Mouse (Mus musculus) erythroblast, embryonic 14.5 days (primary cell): Measurements from ENCODE around the gene Ube2f.

Source experiments
- GATA1 ChIP-seq: IDR thresholded peaks from 2 replicates; pipeline ENCODE4 v1.6.1; 2012; ENCODE audit warnings: low read length, inconsistent platforms, mixed read lengths
- TAL1 ChIP-seq: IDR thresholded peaks from 3 replicates; pipeline ENCODE4 v1.6.1; 2012; ENCODE audit warnings: low read length, inconsistent platforms, mixed read lengths

- no peak for TF ChIP-seq TAL1
- no peak for TF ChIP-seq GATA1
Measured at GRCm38 (mm10) chr1:91231896-91232295, 18.2 kb upstream of the Ube2f start.
